Mouse (Mus musculus): ENCODE measurements around the gene Pten.

Gene Pten

DNA sequence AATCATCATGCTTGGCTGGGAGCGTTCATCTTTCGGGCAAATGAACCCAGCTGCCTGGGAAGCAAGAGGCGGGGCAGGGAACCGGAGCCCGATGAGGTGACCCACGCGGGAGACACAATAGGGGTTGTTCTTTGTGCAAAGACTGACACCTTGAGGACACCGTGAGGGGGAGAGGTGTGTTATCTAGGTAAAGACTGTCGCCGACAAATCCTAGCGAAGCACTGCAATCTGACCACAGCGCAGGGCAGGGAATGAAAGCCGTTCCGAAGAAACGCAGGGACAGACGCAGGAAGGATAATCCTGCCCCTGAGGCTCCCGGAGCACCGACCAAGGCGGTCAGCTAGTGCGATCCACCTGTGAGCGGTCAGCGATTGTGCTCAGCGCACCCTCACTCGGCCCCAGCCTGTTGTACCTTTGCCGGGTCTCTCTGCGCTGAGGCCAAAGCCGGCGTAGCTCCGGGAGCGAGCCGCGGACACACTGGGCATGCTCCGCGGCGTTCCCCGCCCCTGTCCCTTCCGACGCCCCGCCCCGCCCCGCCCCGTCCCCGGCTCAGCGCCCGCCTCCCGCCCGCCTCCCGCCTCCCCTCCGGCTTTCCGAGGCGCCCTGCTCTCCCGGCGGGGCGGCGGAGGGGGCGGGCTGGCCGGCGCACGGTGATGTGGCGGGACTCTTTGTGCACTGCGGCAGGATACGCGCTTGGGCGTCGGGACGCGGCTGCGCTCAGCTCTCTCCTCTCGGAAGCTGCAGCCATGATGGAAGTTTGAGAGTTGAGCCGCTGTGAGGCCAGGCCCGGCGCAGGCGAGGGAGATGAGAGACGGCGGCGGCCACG is at the start of gene Pten:
Pten (plus strand) TSS at position 598 of the 826 bp plus-strand sequence.
- DNase-seq: peak; percentile 99

DNA sequence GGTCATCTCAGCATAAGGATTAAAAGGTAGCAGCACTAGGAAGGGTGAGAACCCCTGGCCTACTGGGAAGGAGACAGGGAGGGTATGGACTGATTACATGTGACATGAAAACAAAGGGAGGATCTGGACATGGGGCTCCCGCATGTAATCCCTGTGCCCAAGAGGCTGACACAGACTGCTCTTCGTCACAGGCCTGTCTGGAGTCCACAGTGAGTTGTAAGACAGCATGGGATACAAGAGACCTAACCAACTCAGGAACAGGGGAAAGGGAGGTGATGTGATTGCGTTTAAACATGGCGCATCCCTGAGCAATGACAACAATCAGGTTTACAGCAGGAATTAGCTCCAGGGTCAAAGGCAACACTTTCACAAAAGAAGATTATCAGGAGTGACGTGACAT is 48.3 kb upstream of the Pten start:
- no peak for DNase-seq

DNA sequence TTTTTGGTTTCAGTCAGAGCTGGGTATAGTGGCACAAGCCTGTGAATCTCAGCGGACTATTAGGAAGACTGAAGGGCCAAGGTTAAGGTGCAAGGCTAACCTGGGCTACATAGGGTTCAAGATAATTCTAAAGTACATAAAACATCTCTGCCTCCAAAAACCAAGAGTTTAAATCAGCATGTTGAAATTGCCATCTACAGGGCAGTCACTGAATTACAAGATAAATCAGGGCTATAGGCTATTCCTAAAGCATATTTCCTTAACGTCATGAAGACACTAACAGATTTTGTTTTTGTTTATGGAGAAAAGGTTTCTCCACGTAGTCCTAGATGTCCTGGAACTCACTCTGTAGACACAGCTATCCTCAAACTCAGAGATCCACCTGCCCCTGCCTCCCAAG is 47.0 kb upstream of the Pten start:
- DNase-seq: no peak

DNA sequence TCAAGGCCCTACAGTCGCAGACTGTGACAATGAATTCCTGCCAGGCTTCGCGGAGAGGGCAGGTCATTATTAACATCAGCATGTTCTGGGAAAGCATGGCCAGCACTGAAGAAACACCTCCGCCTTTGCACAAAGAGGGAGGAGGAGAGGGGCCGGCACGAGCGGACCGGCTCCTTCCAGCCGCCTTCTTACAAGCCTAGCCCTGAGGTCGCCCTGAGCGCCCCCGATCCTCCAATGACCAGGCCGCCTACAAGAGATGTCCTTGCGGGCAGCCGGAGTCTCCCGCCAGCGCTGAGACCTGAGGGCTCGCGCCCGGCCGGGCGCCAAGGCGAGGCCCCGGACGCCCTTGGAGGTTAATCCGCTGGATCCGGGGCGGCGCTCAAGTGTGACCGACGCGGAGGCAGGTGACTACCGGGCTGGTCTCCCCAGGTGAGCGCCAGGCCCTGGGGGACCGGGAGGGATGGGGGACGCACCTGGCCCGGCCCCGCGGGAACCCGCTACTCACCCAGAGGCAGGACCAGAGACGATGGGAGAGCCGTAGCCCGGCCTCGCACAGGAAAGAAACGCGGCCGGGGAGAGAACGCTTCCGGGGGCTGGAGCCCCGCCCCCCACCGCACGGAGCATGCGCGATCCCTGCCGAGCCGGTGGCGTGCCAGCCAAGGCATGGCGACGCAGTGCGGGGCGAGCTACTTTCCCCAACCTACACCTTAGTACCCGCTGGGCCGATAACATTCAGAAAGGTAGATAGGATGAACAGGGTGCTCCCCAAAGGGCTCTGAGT is 45.3 kb upstream of the Pten start:
- peak; percentile 96 to 97 for DNase-seq

DNA sequence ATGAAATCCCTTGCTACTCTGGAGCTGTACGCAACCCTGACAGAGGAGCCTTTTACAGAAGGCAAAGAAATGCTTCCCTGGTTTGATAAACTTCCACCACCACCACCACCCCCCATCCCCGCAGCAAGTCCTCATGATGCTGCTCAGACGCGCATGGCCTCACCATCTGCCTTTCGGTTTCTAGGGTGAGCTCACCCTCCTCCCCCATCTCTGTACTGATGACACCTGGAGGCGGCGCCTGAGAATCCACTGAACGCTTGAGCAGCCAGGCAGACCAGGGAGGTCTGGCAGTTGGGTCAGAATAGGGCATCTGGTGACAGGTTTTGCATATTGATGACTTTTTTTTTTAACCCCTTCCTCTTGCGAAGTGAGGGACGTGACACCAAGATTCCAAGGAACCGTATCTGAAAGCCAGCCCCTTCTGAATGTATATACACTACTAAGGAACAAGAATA is 44.7 kb upstream of the Pten start:
- DNase-seq: peak; percentile 86 to 91

DNA sequence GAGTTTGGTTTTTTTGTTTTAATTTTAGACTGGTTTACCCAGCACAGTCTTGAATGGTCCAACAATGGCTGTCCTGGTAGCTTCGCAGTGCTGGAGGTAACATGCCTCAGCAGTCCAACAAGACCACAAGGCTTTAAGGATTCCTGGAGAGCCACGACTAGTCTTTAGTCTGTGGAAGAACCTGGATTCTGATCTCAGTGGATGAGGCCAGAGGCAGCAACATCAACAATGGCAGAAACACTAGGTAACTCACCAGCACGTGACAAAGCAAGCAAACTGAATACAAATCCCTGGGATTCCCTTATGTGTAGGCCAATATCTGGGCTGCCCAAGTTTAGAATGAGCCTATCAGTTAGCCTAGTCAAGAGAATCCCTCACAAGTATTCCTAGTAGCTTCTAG is 43.8 kb upstream of the Pten start:
- DNase-seq: no peak

DNA sequence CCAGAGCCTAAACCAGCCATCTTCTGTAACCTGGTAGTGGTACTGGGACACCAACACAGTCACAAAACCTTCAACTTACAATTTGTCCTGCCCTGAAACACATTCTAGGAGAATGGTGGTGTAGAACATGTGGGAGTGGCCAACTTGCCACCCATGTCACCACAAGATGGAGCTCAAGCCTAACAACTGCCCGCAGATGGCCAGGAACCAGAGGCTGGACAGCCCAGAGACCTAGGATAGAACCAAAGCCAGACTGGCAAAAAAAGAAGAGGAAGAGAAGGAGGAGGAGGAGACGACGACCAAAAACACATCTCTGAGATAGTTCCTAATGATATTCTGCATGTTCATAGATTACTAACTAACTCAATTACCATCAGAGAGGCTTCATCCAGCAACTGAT is 42.1 kb upstream of the Pten start:
- peak; percentile 82 to 89 for DNase-seq

DNA sequence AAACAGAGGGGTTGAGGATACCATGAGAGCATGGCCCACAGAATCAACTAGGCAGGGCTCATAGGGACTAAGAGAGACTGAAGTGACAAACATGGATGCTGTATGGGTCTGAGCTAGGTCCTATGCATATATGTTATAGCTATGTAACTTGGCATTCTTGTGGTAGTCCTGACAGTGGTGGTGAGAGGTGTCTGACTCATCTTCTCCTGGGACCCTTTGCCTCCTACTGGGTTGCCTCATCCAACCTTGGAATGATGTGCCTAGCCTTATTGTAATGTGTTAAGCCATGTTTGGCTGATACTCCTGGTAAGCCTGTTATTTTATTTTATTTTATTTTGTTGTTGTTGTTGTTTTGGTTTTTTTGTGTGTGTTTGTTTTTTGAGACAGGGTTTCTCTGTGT is 41.6 kb upstream of the Pten start:
- DNase-seq: no peak

DNA sequence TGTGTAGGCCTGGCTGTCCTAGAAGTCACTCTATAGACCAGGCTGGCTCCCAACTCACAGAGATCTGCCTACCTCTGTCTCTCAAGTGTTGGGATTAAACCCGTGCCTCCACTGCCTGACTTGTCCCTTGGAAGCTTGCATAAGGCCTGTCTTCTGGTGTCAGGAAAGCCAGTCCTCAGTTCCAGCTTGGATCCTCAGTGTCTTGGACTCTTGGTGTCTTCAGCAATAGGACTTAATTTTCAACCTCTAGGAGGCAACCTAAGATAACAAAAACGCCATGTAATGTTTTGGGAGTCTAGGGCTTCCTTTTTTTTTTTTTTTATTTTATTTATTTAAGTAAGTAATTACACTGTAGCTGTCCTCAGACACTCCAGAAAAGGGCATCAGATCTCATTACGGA is 39.7 kb upstream of the Pten start:
- DNase-seq: no peak

DNA sequence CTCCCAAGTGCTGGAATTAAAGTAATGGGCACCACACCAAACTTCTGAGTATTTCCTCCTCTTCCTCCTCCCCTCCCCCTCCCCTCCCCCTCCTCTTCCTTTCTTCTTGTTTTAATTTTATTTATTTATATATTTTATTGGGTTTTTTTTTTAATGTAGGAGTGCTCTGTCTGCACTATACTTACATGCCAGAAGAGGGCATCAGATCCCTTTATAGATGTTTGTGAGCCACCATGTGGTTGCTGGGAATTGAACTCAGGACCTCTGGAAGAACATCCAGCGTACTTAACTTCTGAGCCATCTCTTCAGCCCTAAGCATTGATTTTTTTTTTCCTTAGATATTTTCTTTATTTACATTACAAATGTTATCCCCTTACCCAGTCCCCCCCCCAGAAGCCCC is 37.0 kb upstream of the Pten start:
- no peak for DNase-seq

DNA sequence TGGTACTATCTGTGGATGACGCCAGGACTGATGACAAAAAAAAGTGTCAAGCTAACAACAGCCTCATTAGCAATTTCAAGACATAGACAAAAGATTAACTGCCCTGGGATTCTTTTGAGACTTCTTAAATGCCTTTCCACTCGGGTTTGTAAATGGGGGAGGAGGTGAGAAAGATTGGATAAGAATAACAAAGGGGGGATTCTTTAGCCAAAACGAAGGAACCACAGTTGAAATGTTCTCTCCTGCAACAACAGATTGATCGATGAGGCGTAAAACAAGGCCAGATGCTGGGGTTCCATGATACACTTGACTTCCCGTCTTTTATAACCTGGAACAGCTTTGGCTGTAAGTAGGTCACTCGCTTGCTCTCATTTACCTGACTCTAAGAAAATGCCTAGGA is 33.5 kb upstream of the Pten start:
- no peak for DNase-seq

DNA sequence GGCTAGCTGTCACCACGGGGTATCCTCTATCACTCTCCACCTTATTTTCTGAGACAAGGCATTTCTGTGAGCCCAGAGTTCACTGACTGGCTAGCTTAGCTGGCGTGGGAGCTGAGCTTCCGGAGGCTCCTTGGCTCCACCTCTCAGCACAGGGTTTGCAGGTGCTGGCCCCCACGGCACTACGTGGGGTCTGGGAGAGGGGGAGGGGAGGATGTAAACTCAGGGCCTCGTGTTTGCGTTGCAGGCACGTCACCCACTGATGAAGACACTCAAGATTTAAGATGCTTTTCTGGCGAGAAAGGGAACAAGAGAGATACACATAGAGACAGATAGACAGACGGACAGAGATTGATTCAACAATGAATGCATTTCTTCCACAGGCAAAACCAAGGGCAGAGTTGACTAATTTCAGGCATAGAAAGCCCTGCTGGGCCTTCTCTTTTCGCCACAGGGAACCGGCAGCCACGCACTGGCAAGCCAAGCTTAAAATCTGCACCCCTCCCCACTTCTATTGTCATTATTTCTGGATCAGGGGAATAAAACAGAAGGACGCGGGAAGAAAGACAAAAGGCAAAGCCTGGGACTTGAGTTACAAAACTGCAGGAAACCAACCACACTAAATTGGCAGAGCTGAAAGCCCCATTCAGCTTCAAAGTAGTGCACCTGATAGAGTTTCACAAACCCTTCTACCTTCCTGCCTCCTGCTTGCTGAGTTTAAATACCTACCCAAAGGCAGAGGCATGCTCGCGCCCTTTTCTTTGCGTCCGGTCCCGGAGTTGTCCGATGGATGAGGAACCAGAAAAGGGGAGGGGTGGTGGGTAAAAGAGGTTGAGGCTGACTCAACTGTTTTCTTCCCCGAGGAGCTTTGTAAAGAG is 30.6 kb upstream of the Pten start:
- peak in 1 of 2 experiments; percentile 18 for DNase-seq

DNA sequence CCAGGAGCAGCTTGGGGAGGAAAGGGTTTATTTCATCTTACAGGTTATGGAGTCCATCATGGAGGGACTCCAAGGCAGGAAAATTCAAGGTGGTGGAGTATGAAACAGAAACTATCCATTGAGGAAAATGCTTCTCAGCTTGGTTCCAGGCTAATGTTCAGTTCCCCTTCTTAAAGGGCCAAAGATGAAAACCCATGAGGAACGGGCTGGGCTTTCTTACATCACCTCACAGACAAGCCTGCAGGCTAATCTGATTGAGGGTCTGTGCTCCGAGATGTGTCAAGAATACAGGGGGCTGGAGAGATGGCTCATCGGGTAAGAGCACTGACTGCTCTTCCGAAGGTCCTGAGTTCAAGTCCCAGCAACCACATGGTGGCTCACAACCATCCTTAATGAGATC is 27.5 kb upstream of the Pten start:
- DNase-seq: no peak

DNA sequence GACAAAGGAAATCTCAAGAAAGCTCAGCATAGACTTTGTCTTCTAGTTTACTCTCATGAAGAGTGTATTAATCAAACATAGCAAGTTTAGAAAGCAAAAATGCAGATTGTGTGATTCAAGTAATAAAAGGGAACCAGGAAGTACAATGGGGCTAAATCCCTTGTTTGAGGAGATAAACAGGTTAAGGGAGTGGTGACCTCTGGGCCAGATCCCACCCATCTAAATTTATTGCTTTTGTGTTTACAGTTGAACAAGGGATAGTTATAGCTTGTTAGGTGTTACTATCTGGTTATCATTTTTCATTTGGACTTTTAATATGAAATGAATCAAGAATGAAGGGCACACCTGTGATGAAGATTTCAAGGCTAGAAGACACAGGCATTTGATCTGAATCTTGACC is 24.4 kb upstream of the Pten start:
- no peak for DNase-seq

DNA sequence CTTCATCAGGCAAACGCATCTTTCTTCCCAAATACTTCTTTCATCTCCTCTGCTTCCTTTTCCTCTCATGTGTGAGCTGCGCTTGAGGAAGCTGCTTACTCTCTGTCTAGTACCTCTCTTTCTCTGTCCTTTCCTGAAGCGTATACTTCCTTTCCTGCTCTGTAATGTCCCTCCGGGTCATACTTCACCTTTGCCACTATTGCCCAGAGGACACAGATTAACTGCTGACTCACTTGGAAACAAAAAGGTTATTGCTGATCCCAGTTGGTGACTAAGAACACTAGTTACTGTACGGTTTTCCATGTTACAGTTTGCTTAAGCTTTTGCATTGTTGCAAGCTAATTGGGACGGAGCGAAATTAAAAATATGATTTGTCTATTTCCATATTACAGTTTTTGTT is 19.5 kb upstream of the Pten start:
- no peak for DNase-seq

DNA sequence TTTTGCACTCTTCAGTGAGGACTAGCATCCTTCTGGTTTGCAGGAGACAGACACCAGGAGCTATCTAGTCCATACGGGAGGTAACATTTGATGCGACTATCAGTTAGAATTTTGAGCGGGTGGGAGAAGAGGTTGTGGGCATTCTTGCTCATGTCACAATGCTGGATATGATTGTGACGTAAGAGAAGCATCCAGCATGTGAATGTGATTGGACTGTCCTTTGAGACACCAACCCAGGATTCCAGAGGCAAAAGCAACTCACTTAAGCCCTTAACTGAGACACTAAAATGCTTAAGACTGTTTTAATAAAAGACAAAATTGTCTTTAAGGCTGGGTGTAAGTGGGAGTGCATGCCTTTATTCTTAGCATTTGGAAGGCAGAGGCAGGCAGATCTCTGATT is 17.6 kb upstream of the Pten start, which contains the start of gene Atad1:
Atad1 (minus strand) TSS at position 101 of the 400 bp plus-strand sequence.
- no peak for DNase-seq

DNA sequence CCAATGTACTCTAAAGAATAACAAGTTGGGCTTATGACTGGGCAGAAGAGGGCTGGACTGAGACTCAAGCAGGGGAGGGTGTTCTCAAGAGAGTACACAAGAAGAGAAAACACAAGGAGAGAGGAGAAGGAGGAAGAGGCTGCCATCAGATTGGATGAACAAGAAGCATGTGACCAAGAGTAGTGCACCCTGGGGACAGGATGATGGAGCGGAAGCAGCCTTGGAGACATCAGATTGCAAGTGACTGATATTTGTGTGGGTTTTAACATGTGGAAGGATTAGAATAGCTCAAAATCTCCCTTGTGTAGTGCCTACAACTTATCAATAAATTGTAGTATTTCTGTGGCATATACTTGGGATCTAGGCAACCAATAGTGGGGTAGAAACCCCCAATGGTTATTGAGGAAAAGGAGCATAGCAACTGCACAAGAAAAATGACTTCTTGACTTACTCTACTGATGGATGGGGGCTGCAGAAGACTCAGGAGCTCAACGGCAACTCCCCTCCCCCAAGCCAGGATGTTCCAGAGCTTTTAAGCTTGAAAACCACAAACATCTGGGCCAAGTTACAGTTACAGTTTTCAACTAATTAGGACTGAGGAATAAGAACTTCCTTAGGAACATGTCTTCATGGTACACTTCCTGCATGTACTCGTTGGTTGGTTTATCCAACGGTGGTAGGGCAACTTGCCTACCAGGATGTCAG is 16.5 kb upstream of the Pten start:
- DNase-seq: no peak

DNA sequence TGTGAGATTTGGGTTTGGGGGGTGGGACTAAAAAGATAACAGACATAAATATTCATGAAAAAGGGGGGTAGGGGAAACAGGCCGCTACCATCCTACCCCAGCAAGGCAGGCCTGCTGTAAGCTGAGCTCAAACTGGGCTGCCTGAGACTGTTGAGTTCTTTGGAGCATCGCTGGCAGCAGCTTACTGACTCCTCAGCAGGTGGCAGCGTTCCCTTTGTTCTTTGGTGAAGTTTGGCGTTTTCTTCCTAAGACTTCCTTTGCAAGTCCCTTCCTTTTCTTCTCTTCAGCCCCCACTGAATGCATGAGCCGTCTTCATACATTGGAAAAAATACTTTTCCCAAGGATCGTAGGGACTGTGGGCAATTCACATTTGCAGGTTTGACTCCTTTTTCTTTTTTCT is 7.9 kb upstream of the Pten start:
- peak in 1 of 2 experiments; percentile 12 for DNase-seq

DNA sequence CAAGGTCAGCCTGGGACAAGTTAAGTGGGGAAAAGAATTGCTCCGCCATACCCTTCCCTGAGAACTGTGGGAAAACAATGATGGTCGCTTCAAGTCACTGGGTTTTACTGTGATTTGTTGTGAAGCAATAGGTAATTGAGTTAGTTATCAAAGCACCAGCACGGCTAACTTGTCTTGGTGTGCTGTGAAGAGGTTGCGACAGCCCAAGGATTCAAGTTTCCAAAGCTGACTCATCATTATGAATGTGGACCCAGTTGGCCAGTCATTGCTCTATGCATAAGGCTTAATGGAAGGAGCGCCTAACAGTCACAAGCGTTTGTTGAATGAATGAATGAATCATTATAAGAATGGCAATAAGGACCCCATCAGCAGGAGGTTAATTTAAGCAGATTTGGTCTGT is 4.9 kb upstream of the Pten start:
- no peak for DNase-seq

DNA sequence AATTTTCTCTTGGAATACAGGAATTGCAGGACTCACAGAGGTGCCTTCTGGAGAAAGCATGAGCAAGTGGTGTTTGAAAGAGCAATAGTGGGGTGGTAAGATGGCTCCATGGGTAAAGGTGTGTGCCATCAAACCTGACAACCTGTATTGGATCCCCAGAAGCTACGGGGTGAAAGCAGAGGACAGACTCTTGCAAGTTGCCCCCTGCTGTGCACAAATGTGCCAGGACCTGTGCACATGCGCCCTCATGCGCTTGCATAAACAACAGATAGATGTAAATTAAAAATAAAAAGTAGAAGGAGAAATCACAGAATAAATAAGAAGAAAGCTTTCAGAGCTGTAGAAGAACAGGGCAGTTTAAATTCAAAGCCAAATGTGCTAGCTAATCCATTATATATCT is 3.9 kb upstream of the Pten start:
- DNase-seq: peak; percentile 20 to 44

DNA sequence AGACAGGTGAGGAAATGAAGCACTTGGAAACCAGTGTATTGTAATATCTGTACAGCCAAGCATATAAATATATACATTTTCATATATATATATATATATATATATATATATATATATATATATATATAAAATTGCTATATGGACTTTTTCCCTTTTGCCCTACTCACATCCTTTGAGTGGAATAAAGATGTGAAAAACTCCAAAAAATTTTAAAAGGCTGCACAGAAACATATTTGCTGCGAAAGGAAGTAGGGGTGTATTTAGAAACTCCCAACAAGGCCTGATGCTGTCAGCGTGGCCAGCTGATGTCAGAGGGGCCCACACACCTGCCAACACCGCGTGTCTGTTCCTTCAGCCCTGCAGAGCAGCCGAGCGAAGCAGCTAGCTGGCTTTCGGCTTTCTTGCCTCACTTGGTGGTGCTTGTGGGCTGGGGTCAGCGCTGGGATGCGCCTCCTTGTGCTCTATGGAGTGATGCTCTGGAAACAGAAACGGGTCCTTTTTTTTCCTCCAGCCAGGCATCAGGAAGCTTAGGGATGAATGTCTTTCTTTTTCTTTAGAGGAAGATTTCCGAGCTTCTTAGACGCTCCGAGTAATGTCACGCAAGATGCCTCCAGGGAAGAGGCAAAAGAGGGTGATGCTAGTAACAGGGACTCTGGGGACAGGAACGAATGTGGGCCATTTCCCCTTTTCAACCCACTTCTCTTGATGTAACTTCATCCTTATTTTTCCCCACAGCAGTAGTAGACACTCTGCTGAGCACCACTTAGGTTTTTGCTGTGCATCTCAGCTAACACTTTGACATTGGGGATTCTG is 2.9 kb upstream of the Pten start:
- DNase-seq: peak; percentile 47 to 49
